Mouse (Mus musculus) liver, embryonic 15.5 days (tissue): Measurements from ENCODE around the gene Endou. TPM values are rescaled to one million over a fixed set of nuclear protein-coding genes. Genes with fewer than 3 reads are reported as not detected.
"Not testable (repeated sequence)": the region's sequence is repeated elsewhere in the genome, so short reads cannot be mapped to it uniquely, and the experiment has no call there.

ENCODE experiments used
- ATAC-seq: fragments of 200-750 bp; cut with Nextera tagmentation; 2 replicates; pipeline ENCODE4 v1.8.0; 2017; ENCODE audit warnings: moderate number of reproducible peaks, mild to moderate bottlenecking, moderate library complexity; ENCODE audit not compliant: insufficient read depth
- H3K27ac ChIP-seq: fragments of 300-500 bp; sonication (generic); replicated peaks from 2 replicates; pipeline ENCODE4 v1.5.1; 2015; ENCODE audit warnings: mild to moderate bottlenecking, inconsistent platforms
- H3K27me3 ChIP-seq: fragments of 300-500 bp; sonication (generic); 2 replicates; pipeline ENCODE4 v1.6.1; 2015; ENCODE audit warnings: mild to moderate bottlenecking, inconsistent platforms
- H3K36me3 ChIP-seq: fragments of 300-500 bp; sonication (generic); replicated peaks from 2 replicates; pipeline ENCODE4 v1.6.1; 2015; ENCODE audit warnings: moderate library complexity, mild to moderate bottlenecking, inconsistent platforms
- H3K4me1 ChIP-seq: fragments of 300-500 bp; sonication (generic); replicated peaks from 2 replicates; pipeline ENCODE4 v1.6.1; 2015; ENCODE audit warnings: inconsistent platforms
- H3K4me2 ChIP-seq: fragments of 300-500 bp; sonication (generic); 2 replicates; pipeline ENCODE4 v1.6.1; 2015; ENCODE audit warnings: moderate library complexity, mild to moderate bottlenecking, inconsistent platforms
- H3K4me3 ChIP-seq: fragments of 300-500 bp; sonication (generic); replicated peaks from 2 replicates; pipeline ENCODE4 v1.5.1; 2015; ENCODE audit warnings: mild to moderate bottlenecking, inconsistent platforms
- H3K9ac ChIP-seq: fragments of 300-500 bp; sonication (generic); 2 replicates; pipeline ENCODE4 v1.6.1; 2015; ENCODE audit warnings: moderate library complexity, mild to moderate bottlenecking, inconsistent platforms
- H3K9me3 ChIP-seq: fragments of 300-500 bp; sonication (generic); replicated peaks from 2 replicates; pipeline ENCODE4 v1.6.1; 2016; ENCODE audit warnings: inconsistent platforms
- WGBS: fragments of 180-500 bp; shearing (Covaris S2); methylation state at CpG from one replicate; pipeline ENCODE4 v1.1.7; 2015; ENCODE audit warnings: mixed read lengths; ENCODE audit not compliant: insufficient replicate concordance; 5-methylcytosine and 5-hydroxymethylcytosine counted together
- polyA plus RNA-seq: library from polyadenylated mRNA; unstranded; fragments of >200 nt; fragmentation: Nextera tagmentation; extraction: Ambion mirVana; gene quantifications from 2 replicates; pipeline ENCODE4 v1.2.1, GENCODE M21; 2015

The Endou gene
- polyA plus RNA-seq, 1 experiment from 2014 or later, result 0.10 TPM

- Histone ChIP-seq H3K4me2 (no peak overlapping the region), H3K4me1 (0 out of 2 replicates have a peak, but pooled peaks cover 11% of the 10 kb centered on the region), H3K4me3 (no peak overlapping the region), H3K36me3 (peaks cover 74% of the 10 kb centered on the region), H3K9ac (no peak overlapping the region), H3K27ac (no peak overlapping the region), H3K27me3 (no peaks in the 10 kb centered on the region), H3K9me3 (no peaks in the 10 kb centered on the region)
- WGBS, result 83% methylated on average over 18 of the region's 18 CpGs
- ATAC-seq, result no peak
Observed at GRCm38 (mm10) chr15:97679991-97680681, 51.0 kb downstream of the Endou start.

DNA sequence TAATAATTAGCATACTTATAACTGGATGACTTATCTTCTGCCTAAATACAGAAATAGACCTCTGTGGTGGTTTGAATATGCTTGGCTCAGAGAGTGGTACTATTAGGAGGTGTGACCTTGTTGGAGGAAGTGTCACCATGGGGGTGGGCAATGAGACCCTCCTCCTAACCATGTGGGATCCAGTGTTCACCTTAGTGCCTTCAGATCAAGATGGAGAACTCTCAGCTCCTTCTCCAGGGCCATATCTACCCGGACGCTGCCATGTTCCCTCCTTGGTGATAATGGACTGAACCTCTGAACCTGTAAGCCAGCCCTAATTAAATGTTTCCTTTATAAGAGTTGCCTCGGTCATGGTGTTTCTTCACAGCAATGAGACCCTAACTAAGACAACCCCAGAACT is 53.8 kb downstream of the Endou start:
- Histone ChIP-seq H3K9ac (no peak overlapping the region), H3K36me3 (peaks cover 65% of the 10 kb centered on the region), H3K4me1 (0 out of 2 replicates have a peak, but pooled peaks cover 6% of the 10 kb centered on the region), H3K27me3 (no peaks in the 10 kb centered on the region), H3K4me3 (no peak overlapping the region), H3K27ac (no peak overlapping the region), H3K9me3 (no peaks in the 10 kb centered on the region), H3K4me2 (no peak overlapping the region)
- no peak for ATAC-seq
- 61% methylated on average over 3 of the region's 3 CpGs for WGBS

- Histone ChIP-seq H3K4me1 (0 out of 2 replicates have a peak, but pooled peaks cover 3% of the 10 kb centered on the region), H3K36me3 (peaks cover 54% of the 10 kb centered on the region), H3K27ac (no peak overlapping the region), H3K4me3 (no peak overlapping the region), H3K9me3 (no peaks in the 10 kb centered on the region), H3K4me2 (no peak overlapping the region), H3K27me3 (no peaks in the 10 kb centered on the region), H3K9ac (no peak overlapping the region)
- no peak for ATAC-seq
- WGBS, result 77% methylated on average over 13 of the region's 13 CpGs
Observed at GRCm38 (mm10) chr15:97675927-97676326, 55.2 kb downstream of the Endou start.

- 73% methylated on average over 4 of the region's 4 CpGs for WGBS
- H3K4me3 ChIP-seq, result no peak overlapping the region
- ATAC-seq, result no peak
- no peak overlapping the region for H3K4me2 ChIP-seq
- H3K36me3 ChIP-seq, result peaks cover 51% of the 10 kb centered on the region
- H3K9me3 ChIP-seq, result no peaks in the 10 kb centered on the region
- no peaks in the 10 kb centered on the region; the same call in 1 of the 2 replicates for H3K4me1 ChIP-seq
- no peak overlapping the region for H3K27ac ChIP-seq
- H3K9ac ChIP-seq, result no peak overlapping the region
- H3K27me3 ChIP-seq, result no peaks in the 10 kb centered on the region
Observed at GRCm38 (mm10) chr15:97674423-97674822, 56.7 kb downstream of the Endou start.

DNA sequence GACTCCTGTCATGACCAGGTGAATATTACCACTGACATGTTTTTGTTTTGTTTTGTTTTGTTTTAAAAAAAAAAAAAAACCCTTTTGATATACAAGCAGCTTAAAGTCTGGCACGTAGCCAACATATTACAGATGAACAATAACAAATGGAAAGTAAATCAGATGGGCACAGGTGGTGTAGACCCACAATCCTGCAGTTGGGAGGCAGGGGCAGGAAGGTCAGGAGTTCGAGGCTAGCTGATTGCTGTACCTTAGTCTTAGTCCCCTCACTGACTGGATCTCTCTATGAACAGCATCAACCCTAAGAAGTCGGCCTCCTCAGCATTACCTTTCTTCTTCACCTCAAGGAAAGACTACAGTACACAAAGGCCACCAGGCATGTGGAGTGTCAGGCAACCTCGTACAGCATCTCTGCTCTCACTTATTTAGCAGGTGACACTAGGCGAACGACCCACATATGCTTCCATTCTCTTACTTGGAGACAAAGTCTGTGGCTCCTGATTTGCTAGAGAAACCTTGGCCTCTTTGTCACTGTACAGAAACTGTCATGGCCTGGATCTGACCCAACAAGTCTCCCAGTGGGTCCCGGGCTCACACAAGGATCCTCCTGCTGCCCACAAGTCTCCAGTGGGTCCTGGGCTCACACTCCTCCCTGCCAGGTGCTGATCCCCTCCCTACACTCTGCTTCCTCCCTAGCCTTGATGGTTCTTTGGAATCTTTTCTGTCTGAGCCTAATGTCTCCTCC is 57.7 kb downstream of the Endou start:
- no peak for ATAC-seq
- H3K36me3 ChIP-seq, result peaks cover 48% of the 10 kb centered on the region

GRCm38 (mm10) chr15:97672211-97672765 is 58.9 kb downstream of the Endou start:
- WGBS, result 75% methylated on average over 9 of the region's 9 CpGs
- no peak overlapping the region for H3K27ac ChIP-seq
- peaks cover 37% of the 10 kb centered on the region for H3K36me3 ChIP-seq
- no peak for ATAC-seq
- H3K9me3 ChIP-seq, result no peaks in the 10 kb centered on the region
- no peaks in the 10 kb centered on the region; the same call in 1 of the 2 replicates for H3K4me1 ChIP-seq
- no peak overlapping the region for H3K4me3 ChIP-seq
- H3K27me3 ChIP-seq, result no peaks in the 10 kb centered on the region
- no peak overlapping the region for H3K4me2 ChIP-seq
- H3K9ac ChIP-seq, result no peak overlapping the region

More for the DNA sequence above, 57.7 kb downstream of the Endou start:
- WGBS, result 77% methylated on average over 7 of the region's 7 CpGs
- Histone ChIP-seq H3K4me3 (no peak overlapping the region), H3K9ac (no peak overlapping the region), H3K27me3 (no peaks in the 10 kb centered on the region), H3K4me2 (no peak overlapping the region), H3K27ac (no peak overlapping the region), H3K4me1 (no peaks in the 10 kb centered on the region; the same call in 1 of the 2 replicates), H3K9me3 (no peaks in the 10 kb centered on the region)

DNA sequence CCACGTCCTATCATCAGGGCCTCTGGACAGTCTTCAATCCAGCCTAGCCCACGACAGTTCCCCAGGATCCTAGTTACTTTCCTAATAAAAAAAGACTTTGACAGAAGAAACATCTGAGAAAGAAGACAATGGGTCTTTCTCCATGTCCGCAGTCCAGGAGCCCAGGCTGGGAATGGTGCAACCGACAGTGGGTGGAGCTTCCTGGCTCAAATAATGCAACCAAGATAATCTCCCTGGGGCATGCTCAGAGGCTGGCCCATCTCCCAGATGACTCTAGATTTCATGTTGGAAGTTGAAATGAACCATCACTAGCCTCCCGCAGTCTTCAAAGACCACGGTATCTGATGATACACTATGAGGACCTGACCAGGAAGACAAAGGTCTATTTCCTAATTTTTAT is 60.6 kb downstream of the Endou start:
- H3K4me1 ChIP-seq, result no peaks in the 10 kb centered on the region; the same call in 1 of the 2 replicates
- no peak overlapping the region for H3K4me3 ChIP-seq
- no peak overlapping the region for H3K27ac ChIP-seq
- H3K9ac ChIP-seq, result no peak overlapping the region
- H3K9me3 ChIP-seq, result no peaks in the 10 kb centered on the region
- no peaks in the 10 kb centered on the region for H3K27me3 ChIP-seq
- H3K36me3 ChIP-seq, result peaks cover 20% of the 10 kb centered on the region
- no peak overlapping the region for H3K4me2 ChIP-seq
- 60% methylated on average over 6 of the region's 6 CpGs for WGBS
- no peak for ATAC-seq

DNA sequence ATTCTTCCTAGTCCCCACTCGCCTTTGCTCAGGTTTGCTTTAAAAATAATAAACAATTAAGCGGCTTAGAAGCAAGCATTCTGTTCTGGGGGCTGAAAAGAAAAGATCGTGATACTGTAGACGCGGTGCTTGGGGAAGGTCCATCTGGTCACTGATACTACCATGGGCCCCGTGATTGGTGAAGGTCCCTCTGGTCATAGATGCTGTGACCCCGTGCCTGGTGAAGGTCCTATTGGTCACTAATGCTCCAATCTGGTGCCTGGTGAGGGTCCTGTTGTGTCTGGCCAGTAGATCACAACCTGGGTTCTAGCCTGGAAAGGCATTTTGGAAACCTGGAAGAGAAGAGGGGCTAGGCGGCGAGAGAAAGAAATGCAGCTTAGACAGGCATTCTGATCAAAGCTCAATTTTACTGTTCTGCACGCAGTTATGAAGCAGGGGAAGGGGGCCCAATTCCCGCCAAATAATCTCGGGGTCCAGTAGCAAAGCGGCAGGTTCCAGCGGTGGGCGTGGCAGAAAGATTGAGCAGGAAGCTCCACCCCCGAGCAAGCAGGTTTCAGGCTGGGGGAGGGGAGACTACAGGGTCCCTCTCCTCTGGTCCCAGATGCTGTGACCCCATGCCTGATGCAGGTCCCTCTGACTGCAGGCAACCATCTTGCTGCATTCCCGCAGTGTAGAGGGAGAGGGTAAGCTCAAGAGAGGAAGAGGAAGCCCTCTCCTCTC is 62.8 kb downstream of the Endou start:
- not testable (repeated sequence) for H3K27me3 ChIP-seq, H3K4me1 ChIP-seq, H3K4me2 ChIP-seq, H3K9ac ChIP-seq, H3K4me3 ChIP-seq, H3K9me3 ChIP-seq, H3K36me3 ChIP-seq, H3K27ac ChIP-seq
- ATAC-seq, result 0 out of 2 replicates have a peak, but pooled peaks have one; percentile 15
- WGBS, result 51% methylated on average over 17 of the region's 17 CpGs

- Histone ChIP-seq H3K4me1 (peaks cover 6% of the 10 kb centered on the region; the same call in 1 of the 2 replicates), H3K27ac (no peak overlapping the region), H3K9ac (no peak overlapping the region), H3K27me3 (no peaks in the 10 kb centered on the region), H3K36me3 (0 out of 2 replicates have a peak, but pooled peaks cover 2% of the 10 kb centered on the region), H3K4me2 (peak overlapping the region; percentile 36), H3K9me3 (no peaks in the 10 kb centered on the region), H3K4me3 (no peak overlapping the region)
- ATAC-seq, result no peak
- 28% methylated on average over 7 of the region's 7 CpGs for WGBS
Observed at GRCm38 (mm10) chr15:97667437-97667836, 63.7 kb downstream of the Endou start.

GRCm38 (mm10) chr15:97666457-97666770 is 64.7 kb downstream of the Endou start:
- Histone ChIP-seq H3K9ac (no peak overlapping the region), H3K4me1 (peaks cover 6% of the 10 kb centered on the region; the same call in 1 of the 2 replicates), H3K27ac (no peak overlapping the region), H3K27me3 (no peaks in the 10 kb centered on the region), H3K36me3 (no peaks in the 10 kb centered on the region), H3K9me3 (no peaks in the 10 kb centered on the region), H3K4me2 (no peak overlapping the region), H3K4me3 (no peak overlapping the region)
- 78% methylated on average over 10 of the region's 10 CpGs for WGBS
- no peak for ATAC-seq
